Mouse (Mus musculus): ENCODE results near the gene Cactin.

Cactin gene

DNA sequence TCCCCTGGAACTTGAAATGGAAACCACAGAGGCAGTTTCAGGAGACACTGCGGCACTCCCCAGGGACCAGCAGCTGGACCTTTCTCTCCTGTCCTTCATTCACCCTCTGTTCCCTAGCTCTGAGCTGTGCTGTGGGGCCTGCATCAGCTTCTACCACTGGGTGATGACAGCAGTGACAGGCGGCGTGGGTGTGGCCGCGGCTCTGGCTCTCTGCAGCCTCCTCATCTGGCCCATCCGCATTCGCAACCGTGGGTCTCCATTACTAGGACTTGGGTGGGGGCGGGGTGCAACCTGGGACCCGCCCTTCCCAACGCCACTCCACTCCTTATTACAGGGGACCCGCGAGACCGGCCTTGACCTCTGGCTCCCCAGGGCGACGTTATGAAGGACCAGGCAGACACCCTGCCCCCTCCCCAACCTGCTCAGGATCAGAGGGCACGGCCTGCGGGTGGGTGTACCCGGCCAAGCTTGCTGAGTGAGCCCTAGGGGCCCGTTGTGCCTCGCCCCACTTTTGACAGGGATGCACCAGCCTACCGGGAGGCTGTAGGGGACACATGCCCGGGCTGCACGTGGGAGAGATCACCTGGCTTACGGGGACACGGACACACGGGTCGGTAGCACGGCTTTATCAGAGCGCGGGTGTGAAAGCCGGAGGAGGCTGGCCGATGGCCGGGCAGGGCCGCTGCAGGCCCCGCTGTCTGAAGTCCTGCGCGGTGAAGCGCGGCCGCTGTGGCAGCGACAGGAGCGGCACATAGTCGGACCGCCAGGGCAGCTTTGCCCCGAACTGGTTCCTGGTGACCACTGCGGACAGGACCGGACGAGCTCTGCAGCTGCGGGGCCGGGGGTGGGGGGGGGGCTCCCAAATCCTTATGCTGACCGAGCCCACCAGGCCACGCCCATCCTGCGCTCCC is 42.8 kb downstream of the Cactin start:
- DNase-seq (ENCODE audit: low spot score in 2 of 2), result no peak

DNA sequence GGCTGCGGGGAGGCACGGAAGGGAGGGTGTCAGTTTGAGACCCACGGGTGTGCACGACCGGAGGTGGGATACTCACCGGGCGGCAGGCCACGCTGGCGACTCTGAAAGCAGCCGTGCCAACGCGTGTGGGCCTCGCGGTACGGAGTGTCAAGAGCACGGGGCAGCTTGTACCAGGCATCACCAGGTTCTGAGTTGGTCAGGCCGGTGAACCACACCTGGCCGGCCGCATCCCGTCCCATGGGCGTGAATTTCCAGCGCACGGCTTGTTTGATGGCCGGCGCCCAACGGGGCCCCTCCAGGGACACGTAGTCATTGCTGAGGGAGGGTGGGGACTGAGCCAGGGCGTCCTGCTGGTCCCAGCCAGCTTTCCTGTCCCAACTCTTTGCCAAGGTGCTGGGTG is 43.8 kb downstream of the Cactin start:
- no peak for DNase-seq (ENCODE audit: low spot score in 2 of 2)

DNA sequence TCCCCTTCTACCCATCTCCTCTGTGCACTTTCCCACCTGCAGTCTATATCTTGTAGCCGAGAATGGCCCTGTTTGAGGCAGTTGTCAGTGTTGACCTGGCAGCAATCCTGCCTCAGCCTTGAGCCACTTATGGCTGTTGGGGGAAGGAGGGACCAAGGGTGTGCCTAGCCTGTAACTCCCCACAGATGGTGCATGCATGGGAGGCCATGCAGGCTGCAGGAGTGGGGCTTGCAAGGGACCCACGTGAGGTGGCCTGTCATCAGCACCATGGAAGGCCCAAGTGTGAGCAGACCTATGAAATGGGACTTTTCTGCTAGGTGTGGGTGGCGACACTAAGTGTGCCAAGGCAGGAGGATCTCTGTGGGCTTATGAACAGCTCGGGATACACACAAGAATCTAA is 44.2 kb downstream of the Cactin start:
- no peak for DNase-seq (ENCODE audit: low spot score in 2 of 2)

DNA sequence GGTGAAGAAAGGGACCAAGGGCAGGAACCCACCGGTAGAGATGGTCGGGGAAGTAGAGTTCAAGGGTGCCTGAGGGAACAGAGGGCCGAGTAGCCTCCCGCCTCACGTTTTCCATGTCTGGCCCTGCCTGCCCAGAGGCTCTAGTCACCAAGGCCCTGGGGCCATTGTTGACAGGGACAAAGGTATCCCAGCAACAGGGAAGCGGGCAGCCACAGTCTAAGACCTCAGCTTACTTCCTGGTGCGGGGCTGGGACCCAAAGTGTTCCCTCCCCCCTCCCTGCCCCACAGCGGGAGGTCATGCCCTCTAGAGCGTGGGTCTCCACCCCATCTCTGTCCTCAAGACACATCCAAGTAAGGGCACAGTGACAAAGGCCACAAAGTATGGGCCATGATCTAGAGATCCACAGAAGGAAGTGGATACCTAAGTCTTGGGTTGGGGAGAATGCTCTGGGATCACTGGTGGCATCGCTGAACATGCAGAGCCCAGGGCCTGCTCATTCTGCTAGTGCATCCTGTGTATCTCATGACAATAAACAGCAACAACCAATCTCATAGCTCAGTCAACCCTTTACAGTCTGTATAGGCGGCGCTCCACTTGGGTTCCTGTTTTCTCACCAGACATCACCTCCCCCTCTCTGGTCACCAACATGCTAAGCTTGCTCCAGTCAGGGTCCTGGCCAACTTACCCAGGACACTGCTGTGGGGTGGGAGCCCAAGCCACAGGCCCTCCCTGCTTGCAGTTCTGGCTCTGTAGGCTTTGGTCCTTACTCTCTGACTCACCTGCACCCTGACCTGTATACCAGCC is 45.0 kb downstream of the Cactin start, which contains the start of gene 4930404N11Rik:
4930404N11Rik (minus strand) TSS at position 145 of the 805 bp plus-strand sequence.
- DNase-seq (ENCODE audit: low spot score in 2 of 2), result no peak

DNA sequence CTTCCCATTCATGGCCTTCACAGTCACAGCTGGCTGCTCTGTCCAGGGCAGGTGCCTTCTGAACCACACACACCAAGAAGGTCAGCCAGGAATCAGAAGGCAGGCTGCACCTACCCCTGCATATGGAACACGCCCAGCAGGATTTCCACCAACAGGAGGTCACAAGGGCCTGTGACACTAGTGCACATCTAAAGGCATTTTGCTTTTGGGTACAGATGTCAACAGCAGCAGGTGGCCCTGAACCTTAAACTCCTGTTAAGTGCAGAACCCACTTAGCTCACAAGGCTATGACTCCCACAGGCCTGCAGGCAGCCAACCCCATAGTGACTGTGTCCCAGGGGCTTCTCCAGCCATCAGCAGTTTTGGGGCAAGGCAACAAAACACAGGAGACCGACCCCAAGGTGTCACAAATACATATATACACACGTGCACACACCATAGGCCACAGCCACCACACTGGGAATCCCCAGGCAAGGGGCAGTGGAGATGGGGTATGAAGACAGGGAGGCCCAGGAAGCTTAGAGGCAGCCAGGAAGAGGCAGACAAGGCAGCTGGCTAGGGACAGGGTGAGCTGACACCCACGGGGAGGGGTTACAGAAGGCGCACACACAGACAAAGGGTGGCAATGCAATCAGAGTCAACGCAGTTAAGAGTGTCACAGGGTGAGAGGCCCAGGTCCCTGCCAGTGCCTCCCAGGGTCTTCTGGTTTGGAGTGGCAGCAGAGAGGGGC is 45.7 kb downstream of the Cactin start:
- no peak for DNase-seq (ENCODE audit: low spot score in 2 of 2)

DNA sequence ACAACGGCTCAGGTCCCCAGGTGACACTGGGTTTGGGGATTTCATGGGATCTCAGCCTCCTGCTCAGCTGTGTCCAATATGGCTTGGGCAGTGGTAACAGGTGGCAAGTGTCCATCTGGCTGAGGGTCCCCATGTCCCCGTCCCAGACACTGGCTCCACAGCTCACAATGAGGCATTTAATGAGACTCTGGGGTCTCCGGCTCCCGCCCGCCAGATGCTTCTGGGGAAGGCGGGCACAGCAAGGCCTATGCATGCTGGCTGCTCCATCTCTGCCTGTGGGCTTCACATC is 46.2 kb downstream of the Cactin start:
- DNase-seq (ENCODE audit: low spot score in 2 of 2), result no peak

DNA sequence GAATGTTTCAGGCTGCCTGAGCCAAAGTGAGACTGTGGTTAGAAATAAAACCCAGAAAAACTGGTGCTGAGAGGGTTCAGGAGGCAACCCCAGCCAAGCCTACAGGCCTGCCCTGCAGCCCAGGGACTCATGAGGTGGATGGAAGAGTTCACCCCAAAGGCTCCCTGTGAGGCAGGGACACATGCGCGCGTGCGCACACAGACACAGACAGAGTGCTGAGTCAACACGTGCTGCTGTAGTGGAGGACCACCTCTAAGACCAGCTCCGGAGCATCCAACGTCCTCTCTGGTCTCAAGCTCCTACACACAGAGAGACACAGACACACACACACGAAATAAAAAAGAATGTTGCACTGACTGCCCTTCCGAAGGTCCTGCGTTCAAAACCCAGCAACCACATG is 54.4 kb downstream of the Cactin start:
- DNase-seq (ENCODE audit: low spot score in 2 of 2), result no peak

All from cerebellum, postnatal 4 days (tissue).